Mouse (Mus musculus): ENCODE measurements at regions not wholly inside any gene's neighbourhood (a gene's known extent, or its start where the extent isn't known, plus 50 kb on each side); places are given as distances from the start of the nearest gene placed in this dataset.

DNA sequence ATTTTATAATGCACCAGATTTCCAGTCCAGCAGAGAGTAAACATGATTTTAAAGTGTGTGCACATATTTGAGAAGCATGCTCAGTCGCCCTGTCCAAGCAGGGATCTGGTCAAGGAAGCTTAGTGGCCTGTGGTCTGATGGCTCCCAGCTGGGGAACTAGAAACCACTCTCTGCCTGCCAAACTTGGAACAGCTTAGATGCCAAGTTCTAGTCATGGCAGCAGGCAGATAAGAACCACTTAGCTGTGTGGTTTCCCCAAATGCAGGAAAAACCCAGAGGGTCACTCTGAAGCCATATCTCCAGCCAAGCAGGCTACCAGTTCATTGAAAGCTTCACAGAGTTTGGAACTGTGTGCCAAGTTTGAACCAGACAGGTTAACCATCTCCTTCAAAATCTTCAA is 86.1 kb downstream of the Fam114a2 start:
- DNase-seq (ENCODE audit: low spot score in 2 of 2), result no peak

- no peak for DNase-seq (ENCODE audit: low spot score in 2 of 2)
These were observed 86.5 kb downstream of the Fam114a2 start for GRCm38 (mm10) chr11:57431886-57432285.

DNA sequence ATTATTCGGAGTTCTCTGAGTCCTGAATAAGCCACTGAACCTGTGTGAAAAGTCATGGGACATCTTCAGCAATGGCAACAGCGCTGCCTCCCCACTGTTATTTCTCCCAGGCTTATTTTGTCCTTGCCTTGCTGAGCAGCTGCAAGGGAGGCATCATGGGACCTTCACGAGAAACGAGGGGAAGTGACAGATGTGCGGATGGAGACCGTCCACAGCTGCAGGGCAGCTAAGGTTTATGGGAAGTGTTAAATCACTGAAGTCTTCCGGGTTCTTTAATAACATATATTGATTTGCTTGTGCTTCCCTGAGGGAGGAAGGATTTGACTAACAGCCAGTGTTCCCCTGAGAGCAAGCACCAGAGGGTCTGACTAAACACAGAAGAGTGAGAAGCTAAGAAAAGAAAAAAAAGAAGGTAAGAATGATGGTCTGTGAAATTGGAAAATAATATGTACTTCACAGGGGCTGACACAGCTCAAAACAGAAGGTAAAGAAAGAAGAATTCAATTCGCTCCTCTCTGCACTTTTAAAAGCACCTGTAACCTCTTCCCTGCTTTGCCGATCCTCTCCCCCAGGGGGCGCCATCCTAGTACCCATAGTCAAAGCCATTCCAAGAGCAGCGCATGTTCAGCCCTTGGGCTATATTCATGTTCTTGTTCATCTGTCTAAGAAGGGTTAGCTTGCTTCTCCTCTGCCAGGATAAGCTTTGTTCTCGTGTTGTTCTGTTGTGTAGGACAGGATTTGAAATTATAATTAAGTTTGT is 92.2 kb downstream of the Fam114a2 start:
- peak; percentile 1 to 4 for DNase-seq (ENCODE audit: low spot score in 2 of 2)

GRCm38 (mm10) chr11:57419416-57419815 is 99.0 kb downstream of the Fam114a2 start:
- no peak for DNase-seq (ENCODE audit: low spot score in 2 of 2)

DNA sequence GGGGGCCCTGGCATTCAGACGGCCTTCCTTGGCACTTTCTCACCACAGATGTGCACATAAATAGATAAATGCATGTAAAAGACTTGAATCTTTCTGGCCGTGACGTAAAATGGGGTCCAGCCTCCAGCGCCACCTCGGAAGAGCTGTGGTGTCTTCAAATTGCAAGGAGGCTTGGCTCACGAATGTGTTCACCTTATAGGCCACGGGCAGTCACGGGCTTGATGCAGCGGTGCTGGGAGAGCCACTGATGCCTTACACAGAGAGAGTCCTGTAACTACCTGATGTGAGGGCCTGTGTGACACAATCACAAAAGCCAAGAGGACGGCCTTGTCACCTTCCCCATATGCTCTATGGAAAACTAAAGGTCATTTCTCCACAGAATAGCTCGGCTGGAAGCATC is 102.4 kb downstream of the Fam114a2 start:
- no peak for DNase-seq (ENCODE audit: low spot score in 2 of 2)

DNA sequence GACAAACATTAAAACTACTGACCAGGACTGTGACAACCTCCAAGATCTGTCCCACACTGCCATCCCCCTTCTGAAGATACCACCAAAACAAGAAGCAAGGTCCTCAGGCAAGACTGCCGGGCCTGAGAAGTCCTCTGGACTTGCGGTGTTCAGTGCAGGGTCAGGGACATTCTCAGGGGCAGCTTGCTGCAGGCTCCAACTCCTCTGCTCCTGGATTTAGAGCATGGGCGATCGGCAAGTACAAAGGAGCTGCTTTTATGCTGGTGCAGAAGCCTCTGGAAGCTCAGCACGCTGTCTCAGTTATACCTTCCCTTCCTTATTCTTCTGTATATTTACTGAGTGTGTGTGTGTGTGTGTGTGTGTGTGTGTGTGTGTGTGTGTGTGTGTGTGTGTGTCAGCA is 103.2 kb downstream of the Fam114a2 start:
- no peak for DNase-seq (ENCODE audit: low spot score in 2 of 2)

GRCm38 (mm10) chr11:57414697-57415096 is 103.7 kb downstream of the Fam114a2 start:
- no peak for DNase-seq (ENCODE audit: low spot score in 2 of 2)

- no peak for DNase-seq (ENCODE audit: low spot score in 2 of 2)
These were observed 105.1 kb downstream of the Fam114a2 start for GRCm38 (mm10) chr11:57413271-57413670.

DNA sequence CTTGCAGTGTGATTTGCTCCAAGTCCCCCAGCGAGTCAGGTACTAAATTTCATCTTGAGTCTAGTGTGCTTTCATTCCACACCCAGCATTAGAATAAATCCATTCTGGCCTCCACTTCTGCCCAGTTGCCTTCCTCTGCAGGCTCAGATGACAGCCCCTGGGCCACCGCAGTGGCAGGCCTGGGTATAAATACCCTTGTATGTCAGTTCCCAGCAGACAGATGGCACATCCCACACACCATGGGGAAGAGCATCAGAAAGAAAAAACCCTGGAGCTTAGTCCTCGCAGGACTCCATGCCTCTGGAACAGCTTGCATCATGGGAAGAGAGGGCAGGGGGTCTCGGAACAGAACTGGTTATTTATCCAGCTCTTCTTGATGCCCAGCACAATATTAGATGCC is 105.7 kb downstream of the Fam114a2 start:
- DNase-seq (ENCODE audit: low spot score in 2 of 2), result no peak

DNA sequence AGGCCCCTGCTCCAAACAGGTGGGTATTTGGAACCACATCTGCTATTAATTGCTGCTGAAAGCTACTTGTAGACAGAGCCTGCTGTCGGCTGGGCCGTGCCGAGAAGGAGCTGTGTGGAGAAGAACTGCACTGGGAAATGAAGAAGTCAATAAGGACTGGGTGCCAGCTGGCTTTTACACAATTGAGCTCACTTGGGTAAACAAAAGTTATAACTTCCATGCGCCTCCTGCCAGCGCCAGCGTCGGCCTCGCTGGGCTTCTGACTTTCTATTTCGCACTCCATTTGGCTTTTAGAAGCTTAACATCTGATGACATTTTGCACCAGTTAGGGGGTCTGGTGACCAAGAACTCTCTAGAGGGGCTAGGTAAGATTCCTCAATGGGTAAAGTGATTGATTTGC is 114.2 kb downstream of the Fam114a2 start:
- no peak for DNase-seq (ENCODE audit: low spot score in 2 of 2)

- no peak for DNase-seq (ENCODE audit: low spot score in 2 of 2)
These were observed 116.8 kb downstream of the Fam114a2 start for GRCm38 (mm10) chr11:57401610-57402009.

DNA sequence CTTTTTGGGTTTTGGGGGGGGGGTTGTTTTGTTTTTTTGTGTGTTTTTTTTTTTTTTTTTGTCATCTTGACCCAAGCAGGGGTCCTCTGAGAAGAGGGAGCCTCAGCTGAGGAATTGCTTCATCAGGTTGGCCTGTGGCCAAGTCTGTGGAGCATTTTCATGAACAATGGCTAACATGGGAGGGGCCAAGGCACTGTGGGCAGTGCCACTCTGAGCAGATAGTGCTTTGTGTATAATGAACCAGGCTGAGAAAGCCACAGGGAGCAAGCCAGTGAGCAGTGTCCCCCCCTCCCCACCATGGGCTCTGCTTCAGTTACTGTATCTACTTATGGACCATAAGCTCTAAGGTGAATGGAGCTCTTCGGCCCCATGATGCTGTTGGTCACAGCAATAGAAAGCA is 119.1 kb downstream of the Fam114a2 start:
- no peak for DNase-seq (ENCODE audit: low spot score in 2 of 2)

- DNase-seq (ENCODE audit: low spot score in 2 of 2), result no peak
These were observed 122.0 kb downstream of the Fam114a2 start for GRCm38 (mm10) chr11:57396429-57396828.

DNA sequence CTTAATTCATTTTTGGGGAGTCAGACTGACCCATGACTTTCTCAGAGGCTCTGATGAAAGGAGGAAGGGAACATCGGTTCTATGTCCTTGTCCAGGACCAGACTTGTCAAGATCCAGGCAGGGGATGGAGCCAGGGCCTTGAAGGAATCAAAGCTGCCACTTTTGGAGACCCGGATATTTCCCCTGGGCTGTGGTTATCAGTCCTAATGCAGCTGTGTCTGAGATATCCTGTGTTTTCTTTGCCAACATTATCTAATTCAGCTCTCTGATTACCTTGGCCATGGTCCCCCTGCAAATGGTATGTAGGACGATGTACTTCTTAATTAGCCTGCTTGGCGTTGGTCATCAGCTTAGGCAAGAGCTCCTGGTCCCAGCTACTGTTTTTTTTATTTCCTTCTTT is 127.6 kb downstream of the Fam114a2 start:
- DNase-seq (ENCODE audit: low spot score in 2 of 2), result no peak
